Mouse (Mus musculus) cerebellum, adult 9-10 months (tissue): ENCODE measurements at regions not wholly inside any gene's neighbourhood (a gene's known extent, or its start where the extent isn't known, plus 50 kb on each side); places are given as distances from the start of the nearest gene placed in this dataset.
A peak's percentile ranks its signal among the peaks of the same experiment; 100 is the strongest.

ENCODE experiments used
- DNase-seq: peaks from one replicate; pipeline ENCODE4 v3.0.0; 2022

DNA sequence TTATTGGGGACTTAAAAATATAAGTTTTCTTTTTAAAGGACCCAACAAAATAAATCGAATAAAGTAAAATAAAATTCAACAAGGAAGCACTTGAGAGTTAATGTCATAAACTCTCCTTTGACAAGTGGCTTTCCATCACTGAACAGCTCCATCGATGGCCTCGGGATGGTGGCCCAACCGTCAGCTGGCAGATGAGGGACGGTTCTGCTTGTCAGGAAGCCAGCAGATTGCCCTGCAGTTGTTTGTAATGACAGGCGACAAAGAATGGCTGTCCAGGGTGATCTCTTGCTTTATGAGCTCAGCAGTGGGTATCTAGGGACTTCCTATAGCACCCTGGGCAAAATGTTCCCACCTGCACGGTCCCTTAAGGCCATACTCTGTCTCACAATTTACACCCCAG lies 531.7 kb downstream of the Zfp536 start:
- no peak for DNase-seq

DNA sequence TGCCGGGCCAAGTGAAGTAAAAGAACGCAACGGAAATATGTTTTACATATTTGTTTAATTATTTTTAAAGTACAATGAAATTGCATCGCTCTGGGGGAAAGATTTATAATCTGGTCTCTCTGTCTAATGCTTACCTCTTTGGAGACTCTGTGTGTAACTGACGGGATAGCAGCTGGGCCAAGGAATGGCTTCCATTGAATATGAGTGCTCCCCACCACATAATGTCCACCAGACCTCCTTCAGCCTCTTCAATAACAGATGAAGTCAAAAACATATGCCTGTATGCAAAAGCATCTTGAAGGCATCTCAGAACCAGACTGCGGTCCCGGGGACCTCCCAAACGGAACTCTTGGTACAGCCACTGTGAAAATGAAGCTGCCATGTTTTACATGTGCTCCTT lies 531.0 kb downstream of the Zfp536 start:
- DNase-seq: no peak

DNA sequence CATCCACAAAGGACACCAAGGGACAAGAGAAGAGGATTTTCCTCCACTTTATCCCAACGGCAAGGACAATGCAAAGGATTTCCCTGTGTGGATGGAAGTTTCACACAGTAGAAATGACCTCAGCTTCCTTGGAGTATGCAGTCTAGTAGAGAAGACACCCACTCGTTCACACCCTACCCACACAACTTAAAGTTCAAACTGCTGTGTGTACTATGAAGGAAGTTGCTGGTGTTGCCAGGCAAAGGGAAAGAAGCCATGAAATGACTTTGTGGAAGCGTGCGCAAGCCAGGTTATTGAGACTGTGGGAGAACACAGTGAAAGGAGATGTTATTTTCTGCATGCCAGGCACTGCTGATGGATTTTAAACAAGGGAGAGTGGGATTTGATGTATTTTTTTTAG lies 527.3 kb downstream of the Zfp536 start:
- DNase-seq: no peak

DNA sequence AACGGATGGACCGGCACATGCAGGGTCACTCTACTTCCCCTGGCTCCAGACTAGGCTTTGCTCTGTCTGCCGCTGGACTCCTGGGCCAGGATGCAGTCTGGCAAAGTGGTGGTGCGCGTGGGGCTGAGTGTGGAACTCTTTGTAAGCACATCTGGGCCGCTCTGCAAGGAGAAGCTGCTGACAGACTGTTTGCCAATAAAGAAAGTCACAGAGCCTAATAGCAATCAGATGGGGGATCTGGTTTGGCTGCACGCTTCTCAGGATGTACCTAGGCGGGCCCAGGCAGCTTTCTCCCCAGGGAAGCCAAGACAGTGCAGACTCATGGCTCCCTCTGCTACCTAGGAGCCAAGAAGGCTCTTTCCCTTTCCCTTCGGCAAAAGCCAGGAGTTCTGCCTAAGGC lies 519.0 kb downstream of the Zfp536 start:
- DNase-seq: no peak

DNA sequence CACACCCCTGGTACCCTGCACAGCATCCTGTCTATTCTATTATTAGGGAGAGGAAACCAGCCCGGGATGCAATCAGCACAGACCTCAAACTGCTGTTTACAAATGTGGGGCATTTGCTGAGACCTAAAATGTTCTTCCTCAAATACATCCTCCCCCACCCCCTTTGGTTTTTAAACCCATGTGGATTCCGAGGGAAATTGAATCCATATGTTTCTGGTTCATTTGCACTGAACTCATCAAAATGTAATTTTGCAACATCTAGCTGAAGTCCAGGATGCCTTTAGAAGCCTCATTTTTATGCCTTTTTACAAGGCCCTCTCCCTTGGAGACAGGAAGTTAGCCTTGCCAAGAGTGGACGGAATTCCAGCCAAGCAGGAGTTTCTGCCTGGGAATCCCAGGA lies 517.6 kb downstream of the Zfp536 start:
- DNase-seq: no peak

- DNase-seq: no peak
Measured at GRCm38 (mm10) chr7:37259293-37259692, 514.1 kb downstream of the Zfp536 start.

DNA sequence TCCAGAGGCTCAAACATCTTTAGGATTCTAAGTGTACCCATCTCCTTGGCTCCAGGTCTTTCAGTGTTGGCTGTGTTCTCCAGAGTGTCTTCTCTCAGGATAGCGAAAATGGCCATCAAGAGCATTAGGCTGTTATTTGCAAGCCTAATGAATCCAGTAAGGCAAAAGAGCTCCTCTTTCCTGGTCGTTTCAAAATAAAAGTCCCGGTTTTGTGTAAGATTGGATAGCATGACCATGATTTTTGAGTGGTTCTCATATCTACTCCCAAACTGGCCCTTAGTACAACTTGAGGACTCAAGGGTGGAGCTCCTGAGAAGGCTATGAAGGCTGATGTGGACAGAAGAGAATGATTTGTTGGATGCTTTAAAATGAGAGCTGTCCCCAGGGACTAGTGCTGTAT lies 510.6 kb downstream of the Zfp536 start:
- no peak for DNase-seq

GRCm38 (mm10) chr7:37267404-37267803 lies 506.0 kb downstream of the Zfp536 start:
- DNase-seq: no peak

- no peak for DNase-seq
Measured at GRCm38 (mm10) chr7:37270841-37271240, 502.6 kb downstream of the Zfp536 start.

GRCm38 (mm10) chr7:37290018-37290417 lies 483.4 kb downstream of the Zfp536 start:
- no peak for DNase-seq

DNA sequence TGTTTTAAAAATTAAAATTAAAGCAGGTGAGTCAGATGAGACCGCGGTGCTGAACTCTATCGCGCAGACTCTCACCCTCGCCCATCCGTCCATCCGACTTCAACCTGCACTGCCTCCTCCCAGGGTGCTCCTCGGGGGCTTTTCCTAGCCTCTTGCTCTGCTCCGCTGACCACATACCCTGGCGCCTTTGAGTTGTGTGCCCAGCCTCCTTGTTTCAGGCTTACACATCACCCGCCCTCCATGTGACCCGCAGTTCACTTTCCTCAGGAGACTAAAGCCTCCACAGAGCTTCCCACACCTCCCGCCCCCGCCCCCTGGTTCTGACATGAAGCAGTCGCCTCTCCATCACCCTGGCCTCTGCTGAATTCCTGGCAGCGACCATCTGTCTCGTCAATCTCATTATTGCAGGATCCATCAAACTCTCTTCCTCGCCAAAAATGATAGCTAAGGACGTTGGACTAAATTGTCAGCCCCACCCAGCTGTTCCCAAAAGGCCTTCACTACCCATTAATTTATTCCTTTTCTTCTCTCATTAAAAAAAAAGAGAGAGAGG lies 482.9 kb downstream of the Zfp536 start:
- DNase-seq: no peak

DNA sequence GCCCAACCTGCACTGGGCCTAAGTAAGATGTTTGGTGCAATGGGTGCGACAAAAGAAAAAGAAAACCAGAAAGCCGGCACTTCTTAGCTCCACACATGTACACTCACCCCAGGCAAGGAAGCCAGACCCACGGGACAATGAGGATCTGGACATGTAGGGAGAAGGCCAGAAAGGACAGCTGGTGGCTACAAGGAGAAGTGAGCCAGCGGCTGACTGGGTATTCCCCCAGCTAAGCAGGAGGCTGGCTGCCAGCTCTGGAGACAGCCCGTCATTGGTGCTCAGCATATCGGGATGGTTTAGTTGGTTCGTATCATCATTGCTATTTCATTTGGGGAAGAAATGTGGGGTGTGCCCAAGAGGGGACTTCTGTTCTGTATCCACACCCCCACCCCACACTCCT lies 481.7 kb downstream of the Zfp536 start:
- peak; percentile 16 for DNase-seq

DNA sequence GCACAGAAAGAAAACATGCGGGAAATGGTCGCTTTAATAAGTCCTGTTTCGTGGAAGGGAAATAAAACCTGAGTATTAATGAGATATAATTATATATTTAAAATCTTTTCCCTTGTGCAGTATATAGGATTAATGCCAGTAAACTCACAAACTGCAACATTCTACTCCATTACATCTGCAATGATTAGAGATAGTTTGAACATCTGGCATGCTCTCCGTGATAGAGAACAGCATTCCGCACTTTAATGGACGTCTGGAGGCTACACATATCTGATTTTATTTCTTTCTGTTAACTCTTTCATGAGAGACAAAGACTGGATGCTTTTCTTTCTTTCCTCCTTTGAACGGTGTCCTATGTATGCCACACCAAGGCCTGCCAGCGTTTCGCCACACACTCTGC lies 480.9 kb downstream of the Zfp536 start:
- DNase-seq: no peak

- no peak for DNase-seq
Measured at GRCm38 (mm10) chr7:37298888-37299287, 474.6 kb downstream of the Zfp536 start.

DNA sequence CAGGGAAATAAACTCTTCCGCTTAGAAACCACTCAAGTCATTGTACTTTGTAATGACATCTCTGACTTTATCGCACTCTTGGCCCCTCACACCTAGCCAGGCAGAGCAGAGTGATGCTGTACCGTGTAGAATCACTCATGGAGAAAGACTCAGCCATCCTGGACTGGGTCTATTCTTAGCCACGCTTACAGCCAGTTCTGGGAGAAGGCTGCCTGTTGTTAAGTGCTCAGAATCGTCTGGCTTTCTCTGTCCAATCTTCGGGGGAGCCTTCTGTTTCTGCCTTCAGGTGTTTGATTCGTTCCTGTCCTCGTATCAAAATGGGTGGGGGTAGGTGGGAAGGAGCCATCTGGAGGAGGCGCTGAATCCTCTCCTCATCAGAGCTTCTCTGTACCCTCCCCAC lies 468.0 kb downstream of the Zfp536 start:
- DNase-seq: no peak

DNA sequence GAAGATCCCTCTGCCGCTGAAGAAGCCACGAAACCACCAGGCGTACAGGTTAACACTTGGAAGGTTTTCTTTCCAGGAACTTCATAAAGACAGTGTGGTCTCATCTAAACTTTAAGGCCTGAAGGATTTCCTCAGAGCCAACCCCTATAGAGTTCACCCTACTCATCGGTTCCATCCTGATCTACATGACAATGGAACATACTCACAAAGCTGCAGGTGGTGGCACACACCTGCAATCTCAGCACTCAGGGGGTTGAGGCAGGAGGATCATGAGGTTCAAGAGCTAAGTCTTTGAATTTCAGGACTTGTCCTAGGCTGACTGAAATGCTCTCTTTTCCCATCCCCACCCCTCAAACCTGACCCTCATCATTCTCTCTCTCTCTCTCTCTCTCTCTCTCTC lies 466.2 kb downstream of the Zfp536 start:
- no peak for DNase-seq

- DNase-seq: no peak
Measured at GRCm38 (mm10) chr7:37324653-37325052, 448.8 kb downstream of the Zfp536 start.

DNA sequence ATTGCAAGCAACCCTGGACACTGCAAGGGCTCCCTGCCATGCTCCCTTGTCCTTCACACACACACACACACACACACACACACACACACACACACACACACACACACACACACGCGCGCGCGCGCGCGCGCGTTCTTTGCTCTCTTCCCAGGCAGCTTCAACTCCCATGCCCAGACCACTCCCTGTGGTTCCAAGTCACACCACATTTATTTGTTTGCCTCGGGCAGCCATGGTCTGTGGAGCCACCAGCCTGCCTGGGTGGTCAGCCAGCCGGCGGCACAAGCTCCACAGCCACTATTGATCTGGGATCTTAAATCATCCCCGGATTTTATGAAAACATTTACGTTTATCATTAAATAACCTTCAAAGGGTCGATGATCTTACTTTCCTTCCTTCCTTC lies 440.0 kb downstream of the Zfp536 start:
- no peak for DNase-seq

- no peak for DNase-seq
Measured at GRCm38 (mm10) chr7:37335212-37335611, 438.2 kb downstream of the Zfp536 start.

DNA sequence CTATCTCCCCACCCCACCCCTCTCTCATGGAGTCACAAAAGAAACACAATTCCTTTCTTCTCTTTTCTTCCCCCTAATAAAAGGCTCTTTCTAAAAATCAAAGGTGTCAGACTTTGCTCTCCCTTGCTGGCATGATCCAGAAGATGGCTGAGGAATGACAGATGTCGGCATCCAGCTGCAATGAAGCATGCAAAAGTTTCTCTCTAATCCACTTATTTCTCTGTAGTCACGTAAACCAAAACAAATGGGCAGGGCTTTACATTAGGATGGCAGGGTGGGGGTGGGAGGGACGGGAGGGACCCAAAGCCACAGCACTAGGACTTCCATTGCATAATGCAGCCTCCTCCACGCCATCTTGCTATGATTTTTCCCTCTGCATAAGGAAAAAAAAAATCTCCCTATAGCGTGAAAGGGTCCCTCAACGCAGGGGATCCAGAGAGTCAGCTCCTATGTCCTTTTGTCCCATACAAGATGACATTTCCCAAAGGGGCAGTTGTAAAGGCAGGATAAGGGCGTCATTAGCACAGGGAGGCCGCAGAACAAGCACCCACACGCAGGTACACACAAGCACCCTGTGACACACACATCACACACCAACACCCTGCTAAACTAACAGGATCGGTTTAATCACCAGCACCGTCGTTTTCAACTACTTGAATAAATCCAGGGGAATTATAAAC lies 437.1 kb downstream of the Zfp536 start:
- peak; percentile 73 for DNase-seq

DNA sequence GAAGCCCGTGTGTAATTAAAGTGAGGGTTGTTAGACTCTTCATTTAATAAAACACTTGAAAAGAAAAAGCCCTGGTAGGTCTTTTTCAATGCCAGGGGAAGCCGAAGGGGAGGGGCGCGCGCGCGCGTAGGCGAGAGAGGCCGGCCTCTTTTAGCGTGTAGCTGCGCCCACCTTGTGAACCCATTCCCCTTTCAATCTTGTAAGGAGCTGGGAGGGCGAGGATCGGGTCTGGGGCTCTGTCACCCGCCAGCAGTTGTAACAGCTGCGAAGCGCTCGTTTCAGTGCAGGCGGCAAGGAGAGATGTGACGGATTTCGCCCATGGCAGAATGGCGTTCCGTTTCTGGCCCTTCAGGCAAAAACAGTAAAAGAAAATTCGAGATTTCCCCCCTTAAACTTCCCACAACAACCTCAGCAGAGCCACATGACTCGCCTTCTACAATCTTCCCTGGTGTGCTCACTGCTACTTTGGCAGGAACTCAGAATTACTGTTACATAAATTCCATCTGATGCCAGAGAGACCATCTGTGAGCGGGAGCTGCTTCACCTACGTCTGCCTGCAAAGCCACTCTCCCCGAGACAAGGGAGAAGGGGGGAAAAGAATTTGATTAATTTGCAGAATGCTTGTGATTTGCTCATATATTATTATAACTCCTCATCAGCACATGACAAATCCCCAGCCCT lies 436.4 kb downstream of the Zfp536 start:
- peak; percentile 99 for DNase-seq

- DNase-seq: no peak
Measured at GRCm38 (mm10) chr7:37337616-37338015, 435.8 kb downstream of the Zfp536 start.

DNA sequence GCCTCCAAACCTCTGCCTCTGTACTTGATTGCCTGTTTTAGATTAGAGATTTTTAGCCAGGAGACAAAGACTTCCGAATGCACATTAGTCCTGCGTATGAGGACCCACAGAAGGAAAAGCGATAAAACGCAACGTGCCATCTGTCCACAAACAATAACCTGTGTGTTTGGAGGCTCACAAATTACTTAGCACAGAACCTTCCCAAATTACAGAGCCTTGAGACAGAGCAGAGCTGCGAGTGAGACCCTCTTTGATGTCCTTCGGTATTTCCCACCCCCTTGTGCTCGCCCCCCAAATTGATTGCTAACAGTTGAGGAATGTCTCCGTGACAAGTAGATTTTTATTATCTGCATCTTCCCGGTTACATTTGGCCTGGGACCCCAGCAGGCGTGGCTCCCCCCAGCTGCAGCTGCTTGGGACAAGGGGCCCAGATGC lies 435.4 kb downstream of the Zfp536 start:
- peak; percentile 69 for DNase-seq

DNA sequence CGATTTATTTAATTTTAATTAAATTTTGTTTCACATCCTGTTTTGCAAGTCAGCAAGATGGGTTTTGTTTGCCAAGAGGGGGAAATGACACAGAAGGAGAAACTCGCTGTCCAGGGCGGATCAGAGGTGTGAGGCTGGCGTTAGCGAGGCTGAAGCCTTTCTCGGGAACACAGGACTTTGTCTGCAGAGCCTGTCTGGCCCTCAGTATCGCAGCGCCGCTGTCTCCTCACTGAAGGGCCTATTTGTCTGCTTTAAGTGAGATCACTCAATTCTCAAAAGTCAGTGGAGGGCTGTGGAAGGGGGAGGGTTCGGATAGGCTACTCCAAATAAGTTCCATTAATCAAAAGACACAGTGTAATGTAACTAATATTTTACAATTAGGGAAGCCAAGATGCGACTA lies 430.8 kb downstream of the Zfp536 start:
- DNase-seq: peak; percentile 70
